Mouse (Mus musculus) lung, postnatal 0 days (tissue): Measurements from ENCODE around the gene Mast4.

Experiments used
- CTCF ChIP-seq: IDR thresholded peaks from 2 replicates; pipeline ENCODE4 v1.5.1; 2016; ENCODE audit warnings: antibody characterized with exemption, mild to moderate bottlenecking
- EP300 ChIP-seq: IDR thresholded peaks from 2 replicates; pipeline ENCODE4 v1.6.1; 2016; ENCODE audit warnings: antibody characterized with exemption, mild to moderate bottlenecking, control low read depth

DNA sequence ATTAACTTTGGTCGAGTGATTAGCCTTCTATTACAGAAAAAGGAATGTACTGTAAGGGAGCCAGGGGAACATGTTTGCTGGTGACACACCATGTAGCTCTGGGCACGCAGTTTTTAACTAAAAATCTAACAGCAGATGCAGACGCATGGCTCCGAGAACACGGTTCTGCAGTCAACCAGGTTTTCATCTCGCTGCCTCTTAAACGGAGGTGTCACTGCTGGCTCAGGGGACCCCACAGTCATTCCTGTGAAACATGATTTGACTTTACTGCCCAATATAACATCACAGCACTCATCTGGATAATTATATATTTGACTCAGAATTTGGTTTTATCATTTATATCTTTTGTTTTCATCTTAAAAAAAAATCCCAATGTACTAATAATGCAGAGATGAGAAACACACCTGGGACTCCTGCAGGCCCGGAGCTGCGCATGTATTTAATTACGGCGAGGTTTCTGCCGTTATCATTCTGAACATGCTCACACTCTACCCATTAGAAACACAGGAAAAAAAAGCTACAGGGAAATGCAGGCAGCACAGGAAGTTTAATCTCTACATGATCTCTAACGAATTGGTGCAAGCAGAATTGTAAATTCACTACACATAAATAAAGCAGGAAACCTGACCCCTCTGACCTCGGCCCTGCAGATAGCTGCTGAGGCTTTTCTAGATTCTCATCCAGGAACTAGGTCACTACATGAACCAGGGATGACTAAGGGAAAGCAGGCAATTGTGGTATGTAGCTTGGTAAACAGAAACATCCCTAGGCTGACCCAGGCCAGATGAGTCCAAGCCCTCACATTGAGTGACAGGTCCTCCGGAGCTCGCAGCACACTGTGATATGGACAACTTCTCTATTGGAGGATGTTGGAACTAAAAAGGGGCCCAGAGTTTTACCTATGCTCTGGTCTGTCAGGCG lies 108.1 kb downstream of the Mast4 start:
- TF ChIP-seq CTCF (no peak), EP300 (no peak)
